Mouse (Mus musculus) granulocyte monocyte progenitor cell, adult 5-6 weeks (primary cell): Measurements from ENCODE around the gene Mus81. TPM values are rescaled to one million over a fixed set of nuclear protein-coding genes. Genes with fewer than 3 reads are reported as not detected.
A peak's percentile ranks its signal among the peaks of the same experiment; 100 is the strongest.

Experiments used
- ATAC-seq: replicated peaks from 2 replicates; pipeline ENCODE4 v1.8.0; 2016; ENCODE audit warnings: mild to moderate bottlenecking, moderate TSS enrichment, inconsistent platforms; ENCODE audit not compliant: poor library complexity, severe bottlenecking
- total RNA-seq, 2 experiments: library from RNA; stranded (forward) in 1 of 2; stranded (reverse) in 1 of 2; fragments of 200-712, 200-1000 nt in 1 of 2; fragments of >200 nt in 1 of 2; fragmentation: Nextera tagmentation in 1 of 2; gene quantifications; 2 replicates each; pipeline ENCODE4 v1.2.3; 2014 to 2017

Gene Mus81
- total RNA-seq, 2 experiments from 2014 or later, result 9.4 to 39.7 TPM

GRCm38 (mm10) chr19:5473720-5474119 is 14.5 kb downstream of the Mus81 start, which contains the start of gene Efemp2:
Gene Efemp2 (plus strand): TSS chr19:5473954.
- ATAC-seq, result peak; percentile 71

- no peak for ATAC-seq
Observed at GRCm38 (mm10) chr19:5472857-5473256, 15.3 kb downstream of the Mus81 start.

- no peak for ATAC-seq
Observed at GRCm38 (mm10) chr19:5471846-5472245, 16.4 kb downstream of the Mus81 start.

GRCm38 (mm10) chr19:5468374-5468773 is 19.8 kb downstream of the Mus81 start, which contains the start of gene Ctsw:
Gene Ctsw (minus strand): TSS chr19:5468507.
- peak; percentile 45; the same call in 1 of the 2 replicates for ATAC-seq

- ATAC-seq, result no peak
Observed at GRCm38 (mm10) chr19:5466916-5467500, 21.2 kb downstream of the Mus81 start.

- no peak for ATAC-seq
Observed at GRCm38 (mm10) chr19:5465037-5465436, 23.2 kb downstream of the Mus81 start.

GRCm38 (mm10) chr19:5463791-5464562 is 24.2 kb downstream of the Mus81 start:
- ATAC-seq, result peak; percentile 20; the same call in 1 of the 2 replicates

- no peak for ATAC-seq
Observed at GRCm38 (mm10) chr19:5463212-5463611, 25.0 kb downstream of the Mus81 start.

GRCm38 (mm10) chr19:5461411-5461810 is 26.8 kb downstream of the Mus81 start:
- ATAC-seq, result no peak

- peak; percentile 68 for ATAC-seq
Observed at GRCm38 (mm10) chr19:5460465-5460911, 27.7 kb downstream of the Mus81 start, which contains the start of gene Fibp. Gene Fibp (plus strand): TSS chr19:5460615.

- ATAC-seq, result no peak
Observed at GRCm38 (mm10) chr19:5459896-5460295, 28.3 kb downstream of the Mus81 start.

GRCm38 (mm10) chr19:5459019-5459418 is 29.2 kb downstream of the Mus81 start:
- no peak for ATAC-seq

- ATAC-seq, result no peak
Observed at GRCm38 (mm10) chr19:5457746-5458442, 30.3 kb downstream of the Mus81 start, which contains the start of gene Ccdc85b. Gene Ccdc85b (minus strand): TSS chr19:5457894.

GRCm38 (mm10) chr19:5456922-5457745 is 31.1 kb downstream of the Mus81 start:
- ATAC-seq, result peak; percentile 77

GRCm38 (mm10) chr19:5456241-5456921 is 31.8 kb downstream of the Mus81 start:
- no peak for ATAC-seq

- ATAC-seq, result no peak
Observed at GRCm38 (mm10) chr19:5455568-5455967, 32.6 kb downstream of the Mus81 start.

GRCm38 (mm10) chr19:5455037-5455436 is 33.2 kb downstream of the Mus81 start:
- ATAC-seq, result no peak

GRCm38 (mm10) chr19:5451766-5452165 is 36.4 kb downstream of the Mus81 start:
- no peak for ATAC-seq

GRCm38 (mm10) chr19:5449673-5450072 is 38.5 kb downstream of the Mus81 start:
- no peak for ATAC-seq
